Mouse (Mus musculus) kidney, adult 9 months (tissue): ENCODE measurements around the gene Acot6.

Experiments used
- DNase-seq: peaks from one replicate; pipeline ENCODE4 v3.0.0; 2022

Gene Acot6

DNA sequence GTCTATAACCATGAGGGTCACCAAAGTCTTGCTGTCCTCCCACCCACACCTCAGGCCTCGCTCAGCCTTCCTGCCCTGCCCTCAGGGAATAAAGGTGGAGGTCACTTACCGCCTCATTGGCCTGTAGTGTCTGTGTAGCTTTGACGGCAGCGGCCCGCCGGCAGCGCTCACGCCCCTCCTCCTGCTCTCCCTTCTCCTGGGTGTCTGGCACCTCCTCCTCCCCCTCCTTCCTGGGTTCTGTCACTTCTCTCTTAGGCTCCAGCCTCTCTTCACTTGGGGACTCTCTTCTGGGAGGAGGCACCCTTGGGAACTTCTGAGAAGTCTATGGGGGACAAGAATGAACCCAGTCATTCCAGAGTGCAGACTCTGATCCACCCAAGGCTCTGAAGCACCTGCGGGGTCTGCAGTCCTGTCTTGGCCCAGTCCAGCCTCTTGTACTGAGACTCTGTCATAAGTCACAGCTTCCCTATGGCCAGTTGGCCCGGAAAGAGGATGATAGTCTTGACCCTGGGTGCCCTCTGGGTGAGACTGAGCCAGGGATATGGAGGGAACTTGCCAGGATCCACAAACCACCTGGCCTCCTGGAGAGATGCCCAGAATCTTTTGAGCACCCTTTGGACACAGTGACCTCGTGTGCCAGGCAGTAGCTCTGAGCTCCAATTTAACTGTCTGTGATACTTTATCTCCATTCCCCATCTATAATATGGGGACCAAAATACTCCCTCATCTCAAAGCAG, 54.5 kb downstream of the Acot6 start:
- peak; percentile 95 for DNase-seq

DNA sequence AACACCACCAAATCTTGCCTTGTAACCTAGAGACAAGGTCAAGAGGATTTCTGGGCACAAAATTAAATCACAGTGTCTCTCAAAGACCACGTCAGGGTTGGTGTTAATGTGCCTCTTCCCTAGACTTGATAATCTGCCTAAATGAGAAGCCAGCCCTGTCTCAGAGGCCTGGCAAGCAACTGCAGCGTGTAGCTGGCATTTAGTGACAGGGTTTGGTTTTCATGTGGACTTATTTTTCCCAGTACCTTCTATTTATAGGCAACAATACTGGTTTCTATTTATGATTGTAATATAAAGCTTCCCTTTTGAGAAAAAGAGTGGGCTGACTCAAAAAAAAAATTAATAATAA, 55.0 kb downstream of the Acot6 start:
- DNase-seq = no peak

DNA sequence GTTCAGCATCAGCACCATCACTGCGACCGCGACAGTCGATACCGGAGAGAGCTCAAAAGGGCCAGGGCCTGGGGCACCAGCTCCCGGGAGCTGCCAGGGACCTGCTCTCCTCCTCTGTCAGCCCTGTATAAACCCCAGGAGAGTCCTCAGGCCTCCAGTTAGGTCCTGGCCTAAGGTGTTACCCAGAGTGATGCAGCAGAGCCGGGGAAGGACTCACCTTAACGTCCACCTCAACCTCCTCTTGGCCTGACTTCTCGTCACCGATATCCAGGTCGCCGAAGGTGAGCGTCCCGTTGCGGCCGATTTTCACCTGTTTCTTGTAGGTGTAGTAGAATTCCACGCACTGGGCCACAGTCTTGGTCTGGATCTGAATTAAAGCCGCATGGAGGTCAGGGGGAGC, 55.8 kb downstream of the Acot6 start:
- DNase-seq = no peak

DNA sequence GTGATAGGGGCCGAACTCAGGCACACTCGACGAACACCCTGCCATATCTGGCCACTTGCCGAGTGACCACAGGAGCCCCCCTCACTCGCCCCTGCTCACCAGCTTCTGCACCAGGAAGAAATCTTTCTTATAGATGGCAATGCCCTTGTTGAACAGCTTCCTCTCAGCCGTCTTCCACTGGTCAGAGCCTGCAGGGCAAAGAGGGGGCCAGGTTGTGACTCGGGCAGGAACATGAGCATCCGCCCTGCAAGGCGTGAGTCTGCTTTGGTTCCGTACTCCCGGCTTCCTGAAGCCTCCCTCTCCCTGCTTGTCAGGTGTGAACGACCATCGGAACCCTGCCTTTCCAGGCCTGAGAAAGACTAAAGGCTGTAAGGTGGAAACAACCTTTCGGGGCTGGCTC, 57.7 kb downstream of the Acot6 start:
- no peak for DNase-seq

DNA sequence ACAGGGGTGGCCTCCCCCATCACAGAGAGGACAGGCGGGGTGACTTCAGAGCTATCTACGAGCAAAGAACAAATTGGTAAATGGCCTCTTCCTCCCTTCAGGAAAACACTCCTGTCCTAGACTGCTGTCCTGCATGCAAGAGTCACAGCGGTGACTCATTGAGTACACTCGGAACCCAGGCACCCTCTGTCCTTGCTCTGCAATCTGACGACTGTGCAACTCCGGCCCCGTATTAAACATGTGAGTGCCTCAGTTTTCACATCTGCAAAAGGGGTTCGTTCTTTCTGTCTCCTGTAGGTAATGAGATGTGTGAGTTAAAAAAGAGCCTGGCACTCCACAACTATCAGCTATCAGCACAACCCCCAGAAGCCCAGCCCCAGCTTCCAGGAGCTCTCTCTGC, 60.0 kb downstream of the Acot6 start:
- no peak for DNase-seq
